Mouse (Mus musculus): ENCODE data around the gene Pla2g4f.

Pla2g4f gene

GRCm38 (mm10) chr2:120281221-120281620, 32.7 kb downstream of the Pla2g4f start:
- intact Hi-C loops (cut with DNase I), result loop anchor here (5.0 kb wide), 1 partner anchor 109 kb away; no protein-coding TSS in a partner anchor

- intact Hi-C loops (cut with DNase I), result loop anchor here (5.0 kb wide), 1 partner anchor 108 kb away; no protein-coding TSS in a partner anchor
These were observed 34.0 kb downstream of the Pla2g4f start for GRCm38 (mm10) chr2:120279961-120280360.

GRCm38 (mm10) chr2:120276951-120277350, 37.0 kb downstream of the Pla2g4f start:
- intact Hi-C loops (cut with DNase I), result no loop called here

- intact Hi-C loops (cut with DNase I), result loop anchor here (10.0 kb wide), 1 partner anchor 184 kb away; no protein-coding TSS in a partner anchor
These were observed 45.3 kb downstream of the Pla2g4f start for GRCm38 (mm10) chr2:120268635-120269034.

GRCm38 (mm10) chr2:120265523-120265922, 48.4 kb downstream of the Pla2g4f start:
- intact Hi-C loops (cut with DNase I), result loop anchor here (10.0 kb wide), 1 partner anchor 181 kb away; no protein-coding TSS in a partner anchor

GRCm38 (mm10) chr2:120264858-120265257, 49.1 kb downstream of the Pla2g4f start:
- intact Hi-C loops (cut with DNase I), result loop anchor here (5.0 to 10.0 kb wide), 2 partner anchors 88 to 180 kb away; no protein-coding TSS in a partner anchor

GRCm38 (mm10) chr2:120262876-120263275, 51.1 kb downstream of the Pla2g4f start:
- intact Hi-C loops (cut with DNase I), result loop anchor here (5.0 to 10.0 kb wide), 2 partner anchors 86 to 178 kb away; no protein-coding TSS in a partner anchor

- intact Hi-C loops (cut with DNase I), result loop anchor here (5.0 to 10.0 kb wide), 2 partner anchors 84 to 177 kb away; no protein-coding TSS in a partner anchor
These were observed 52.6 kb downstream of the Pla2g4f start for GRCm38 (mm10) chr2:120261346-120261745.

GRCm38 (mm10) chr2:120256259-120256658, 57.7 kb downstream of the Pla2g4f start:
- intact Hi-C loops (cut with DNase I), result no loop called here

- intact Hi-C loops (cut with DNase I), result no loop called here
These were observed 61.3 kb downstream of the Pla2g4f start for GRCm38 (mm10) chr2:120252644-120253043.
